Mouse (Mus musculus) frontal cortex, adult (tissue): ENCODE data around the gene Vps16.

Source experiments
- ATAC-seq: cut with Nextera tagmentation; 2 replicates; pipeline ENCODE4 v1.9.2; 2017; ENCODE audit warnings: mild to moderate bottlenecking, moderate library complexity, mixed read lengths; ENCODE audit not compliant: low TSS enrichment

Vps16 gene

DNA sequence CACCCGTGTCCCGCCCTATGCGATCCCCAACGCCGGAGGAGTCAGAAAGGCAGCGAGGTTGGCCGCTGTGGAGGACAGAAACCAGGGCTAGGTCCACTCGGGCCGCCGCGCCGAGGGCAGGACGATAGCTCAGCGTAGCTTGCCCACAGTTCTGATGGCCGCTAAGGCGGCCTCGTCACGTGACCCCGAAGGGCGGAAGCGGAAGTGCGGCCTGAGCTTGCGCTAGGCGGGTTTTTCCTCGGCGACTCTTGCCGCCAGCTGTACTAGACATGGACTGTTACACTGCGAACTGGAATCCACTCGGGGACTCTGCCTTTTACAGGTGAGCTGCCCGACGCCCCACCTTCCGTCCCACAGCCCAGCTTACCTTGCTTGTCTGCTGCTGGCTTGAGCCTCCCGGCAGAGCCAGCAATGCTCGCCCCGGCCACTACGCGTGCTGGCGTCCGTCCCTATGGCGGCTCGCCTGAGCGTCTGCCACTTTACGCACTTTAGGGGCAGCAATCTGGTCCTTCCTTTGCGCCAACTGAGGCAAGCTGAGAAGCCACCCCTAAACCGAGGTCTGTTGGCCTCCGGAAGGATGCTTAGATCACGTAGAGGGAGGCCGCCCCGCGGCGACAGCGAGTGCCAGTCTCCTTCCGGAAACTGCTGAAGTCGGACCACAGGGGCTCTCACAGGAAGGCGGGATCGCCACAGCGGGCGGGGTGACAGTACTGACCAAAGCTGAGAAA lies at the start of gene Vps16, which contains the start of gene Pced1a:
TSS of gene Vps16 (plus strand) at position 214 of the 728 bp plus-strand sequence.
TSS of gene Pced1a (minus strand) at position 576 of the 728 bp plus-strand sequence.
- peak; percentile 87 for ATAC-seq

DNA sequence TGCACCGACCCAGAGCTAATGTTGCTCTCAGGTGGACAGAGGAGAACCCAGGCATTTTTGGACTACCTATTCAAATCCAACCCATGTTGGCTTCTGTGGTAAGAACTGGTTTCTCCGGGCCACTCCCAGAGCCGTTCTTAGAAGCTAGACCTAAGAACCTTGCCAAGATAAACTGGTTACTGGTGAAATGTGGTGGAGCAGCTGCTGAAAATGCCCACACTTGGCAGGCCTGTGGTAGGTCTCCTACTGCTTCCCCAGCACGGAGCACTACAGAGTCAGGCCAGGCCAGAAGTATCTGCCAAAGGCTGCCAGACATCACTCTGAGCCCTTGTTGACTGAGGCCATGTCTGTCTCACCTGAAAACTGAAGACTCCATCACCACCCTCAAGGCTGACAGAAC lies 49.2 kb upstream of the Vps16 start:
- ATAC-seq: no peak

GRCm38 (mm10) chr2:130383205-130383604 lies 40.9 kb upstream of the Vps16 start:
- no peak for ATAC-seq

DNA sequence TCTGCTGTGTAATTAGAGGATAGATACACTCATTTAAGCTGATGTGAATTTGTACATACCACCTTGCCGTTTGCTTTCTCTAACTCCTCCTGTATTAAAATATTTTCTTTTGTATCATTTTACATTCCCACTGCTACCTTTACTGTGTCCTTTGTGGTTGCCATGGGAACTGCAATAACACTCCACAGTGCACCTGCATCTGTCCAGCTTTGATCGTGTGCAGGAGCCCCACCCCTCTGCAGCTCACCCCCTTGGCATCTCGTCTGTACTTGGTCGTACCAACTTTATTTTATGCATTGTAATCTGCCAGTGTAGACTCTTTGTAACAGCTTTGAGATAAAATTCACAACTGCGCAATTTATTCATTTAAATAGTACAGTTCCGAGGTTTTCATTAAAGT lies 40.2 kb upstream of the Vps16 start:
- no peak for ATAC-seq

DNA sequence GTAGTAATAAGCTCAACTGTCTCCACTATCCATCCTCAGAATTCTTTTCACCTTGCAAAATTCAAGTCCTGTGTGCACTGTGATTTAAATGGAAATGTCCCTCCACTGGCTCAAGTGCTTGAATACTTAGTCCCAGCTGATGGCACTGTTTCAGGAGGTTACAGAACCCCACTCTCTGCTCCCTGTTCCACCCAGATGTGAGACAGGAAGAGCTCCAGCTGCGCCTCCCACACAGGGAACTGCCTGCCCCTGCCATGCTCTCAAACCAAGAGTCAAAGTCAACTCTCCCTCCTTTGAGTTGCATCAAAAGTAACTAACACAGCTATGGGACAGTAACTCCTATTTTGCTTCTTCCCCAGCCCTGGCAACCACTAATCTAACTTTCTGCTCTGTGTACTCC lies 37.9 kb upstream of the Vps16 start:
- ATAC-seq: no peak

DNA sequence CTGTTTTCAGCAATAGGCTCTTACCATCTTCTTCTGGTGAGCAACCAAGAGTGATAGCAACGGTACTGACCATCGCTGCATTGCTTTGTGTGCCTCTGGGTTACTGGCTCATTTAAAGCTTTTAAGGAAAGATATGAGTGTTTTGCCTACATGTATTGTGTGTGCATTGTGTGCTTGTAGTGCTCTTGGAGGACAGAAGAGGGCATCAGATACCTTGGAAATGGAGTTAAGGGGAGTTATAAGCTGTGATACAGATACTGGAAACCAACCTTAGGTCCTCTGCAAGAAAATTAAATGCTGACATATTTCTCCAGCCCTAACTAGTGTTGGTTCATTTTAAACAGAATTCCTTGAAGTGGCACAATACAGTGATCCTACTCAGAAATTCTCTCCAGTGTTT lies 35.3 kb upstream of the Vps16 start:
- no peak for ATAC-seq

GRCm38 (mm10) chr2:130390993-130391625 lies 33.0 kb upstream of the Vps16 start:
- ATAC-seq: no peak

DNA sequence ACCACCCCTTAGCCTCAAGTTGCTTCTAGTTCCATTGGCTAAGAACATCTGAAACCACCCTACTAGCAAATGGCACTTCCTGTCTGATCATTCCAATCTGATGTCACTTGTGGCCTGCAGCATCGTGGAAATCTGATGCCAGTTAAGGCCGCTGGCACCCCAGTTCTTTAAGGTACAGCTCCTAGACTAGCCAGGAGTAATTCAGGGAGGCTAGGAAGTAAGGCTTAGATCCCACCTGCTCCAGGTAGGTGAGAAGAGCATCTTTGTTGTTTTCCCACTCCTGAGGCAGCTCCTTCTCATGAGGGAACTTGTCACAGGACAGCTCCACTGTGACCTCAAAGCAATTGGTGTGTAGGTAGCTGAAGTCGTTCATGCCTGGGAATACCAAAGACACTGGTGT lies 31.3 kb upstream of the Vps16 start:
- no peak for ATAC-seq

DNA sequence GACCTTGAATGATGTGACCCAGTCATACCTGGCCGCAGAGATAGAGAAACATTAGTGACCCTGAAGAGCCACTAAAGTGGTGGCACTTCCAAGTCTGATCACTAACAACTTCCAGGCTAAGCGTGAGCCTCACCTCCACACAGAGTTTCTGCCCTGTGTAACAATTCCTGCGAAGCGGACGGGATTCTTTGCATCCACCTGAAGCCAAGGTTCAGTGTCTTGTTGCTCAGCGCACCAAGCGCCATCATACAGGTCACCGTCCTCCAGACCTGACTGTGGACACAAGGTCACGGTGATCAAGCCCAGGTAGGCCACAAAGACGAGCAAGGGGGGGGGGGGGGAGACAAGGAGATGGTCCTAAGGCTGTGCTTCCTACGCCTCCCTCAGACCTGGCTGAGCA lies 28.4 kb upstream of the Vps16 start:
- ATAC-seq: no peak

DNA sequence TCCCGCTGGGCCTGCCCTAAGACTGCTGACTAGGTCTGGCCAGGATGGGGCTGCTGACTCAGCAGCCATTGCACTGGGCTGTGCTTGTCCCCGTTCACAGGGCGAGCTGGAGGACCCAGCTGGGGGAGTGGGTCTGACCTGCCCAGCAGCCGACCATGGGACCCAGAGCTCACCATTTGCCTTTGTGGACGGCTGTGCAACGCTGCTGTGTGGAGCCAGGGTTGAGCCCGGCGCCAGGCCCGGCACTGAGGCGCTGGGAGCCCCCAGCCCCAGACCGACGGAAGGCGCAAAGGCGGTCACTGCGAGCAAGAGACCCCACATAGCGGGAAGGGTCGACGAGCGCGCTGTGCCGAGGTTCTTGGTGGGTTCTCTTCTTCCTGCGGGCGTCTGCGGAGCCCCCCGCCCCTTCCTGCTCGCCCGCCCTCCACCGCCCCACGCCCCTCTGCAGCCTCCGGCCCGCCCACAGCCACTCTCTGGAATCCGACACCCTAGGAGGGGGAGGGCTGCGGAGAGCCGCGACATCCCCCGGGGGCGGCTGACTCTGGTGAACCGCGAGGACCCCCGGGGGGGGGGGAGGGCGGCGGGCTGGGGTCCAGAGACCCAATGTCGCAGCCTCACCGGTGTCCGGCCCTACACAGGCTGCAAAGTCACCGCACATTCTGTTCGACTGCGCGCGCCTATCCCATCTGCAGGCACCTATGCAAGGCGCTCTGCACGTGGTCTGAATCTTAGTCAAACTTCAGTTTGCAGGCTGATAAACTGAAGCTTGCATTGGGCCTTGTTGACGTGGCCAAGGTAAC lies 26.8 kb upstream of the Vps16 start, which contains the start of gene Cpxm1:
TSS of gene Cpxm1 (minus strand) at position 389 of the 800 bp plus-strand sequence.
- peak; percentile 9; the same call in 1 of the 2 replicates for ATAC-seq

GRCm38 (mm10) chr2:130398091-130398490 lies 26.0 kb upstream of the Vps16 start:
- ATAC-seq: peak; percentile 38; the same call in 1 of the 2 replicates

- ATAC-seq: no peak
Observed at GRCm38 (mm10) chr2:130400046-130400445, 24.1 kb upstream of the Vps16 start.

DNA sequence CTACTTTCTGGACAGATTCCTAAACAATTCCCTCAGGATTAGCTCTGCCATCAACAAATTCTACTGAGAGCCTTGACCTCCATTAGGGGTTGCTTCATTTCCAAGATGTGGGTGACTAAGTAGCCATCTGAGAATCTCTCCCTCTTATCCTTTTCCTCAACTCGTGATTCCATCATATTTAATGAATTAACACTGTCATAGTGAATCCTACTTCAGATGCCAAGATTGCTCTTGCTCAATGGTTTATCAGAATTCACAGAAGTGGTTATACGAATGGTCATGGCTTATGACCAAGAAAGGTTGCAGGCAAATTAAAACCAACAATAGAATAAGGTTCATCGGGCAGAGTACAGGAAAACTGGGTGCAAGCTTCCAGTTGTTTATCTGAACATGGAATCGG lies 22.2 kb upstream of the Vps16 start:
- ATAC-seq: no peak

- ATAC-seq: no peak
Observed at GRCm38 (mm10) chr2:130404939-130405338, 19.2 kb upstream of the Vps16 start, which contains the start of the genes Gm28372 and 1700020A23Rik. Gene Gm28372, plus strand, starts transcription at chr2:130405239. Gene 1700020A23Rik, plus strand, starts transcription at chr2:130405259.

GRCm38 (mm10) chr2:130406178-130406577 lies 18.0 kb upstream of the Vps16 start, which contains the start of gene Tmem239:
Gene Tmem239, plus strand, starts transcription at chr2:130406478.
- no peak for ATAC-seq

- ATAC-seq: no peak
Observed at GRCm38 (mm10) chr2:130408194-130408593, 15.9 kb upstream of the Vps16 start.

GRCm38 (mm10) chr2:130411558-130412495 lies 12.3 kb upstream of the Vps16 start:
- ATAC-seq: peak; percentile 93

DNA sequence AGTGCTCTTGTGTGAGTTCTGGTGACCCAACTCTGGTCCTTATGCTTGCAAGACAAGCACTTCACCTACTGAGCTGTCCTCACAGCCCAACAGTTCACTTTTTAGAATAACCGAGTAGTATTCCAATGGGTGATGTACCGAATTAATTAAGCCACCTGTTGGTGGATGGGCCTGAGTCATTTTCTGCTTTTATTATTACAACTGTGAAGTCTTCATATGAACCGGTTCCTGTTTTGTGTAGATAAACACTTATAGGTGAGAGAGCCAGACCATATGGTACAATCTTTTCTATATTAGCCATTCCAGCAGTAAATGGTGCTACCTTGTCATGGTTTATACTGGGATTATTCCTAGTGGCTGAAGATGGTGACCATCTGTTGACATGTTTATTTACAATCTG lies 11.4 kb upstream of the Vps16 start:
- ATAC-seq: no peak

DNA sequence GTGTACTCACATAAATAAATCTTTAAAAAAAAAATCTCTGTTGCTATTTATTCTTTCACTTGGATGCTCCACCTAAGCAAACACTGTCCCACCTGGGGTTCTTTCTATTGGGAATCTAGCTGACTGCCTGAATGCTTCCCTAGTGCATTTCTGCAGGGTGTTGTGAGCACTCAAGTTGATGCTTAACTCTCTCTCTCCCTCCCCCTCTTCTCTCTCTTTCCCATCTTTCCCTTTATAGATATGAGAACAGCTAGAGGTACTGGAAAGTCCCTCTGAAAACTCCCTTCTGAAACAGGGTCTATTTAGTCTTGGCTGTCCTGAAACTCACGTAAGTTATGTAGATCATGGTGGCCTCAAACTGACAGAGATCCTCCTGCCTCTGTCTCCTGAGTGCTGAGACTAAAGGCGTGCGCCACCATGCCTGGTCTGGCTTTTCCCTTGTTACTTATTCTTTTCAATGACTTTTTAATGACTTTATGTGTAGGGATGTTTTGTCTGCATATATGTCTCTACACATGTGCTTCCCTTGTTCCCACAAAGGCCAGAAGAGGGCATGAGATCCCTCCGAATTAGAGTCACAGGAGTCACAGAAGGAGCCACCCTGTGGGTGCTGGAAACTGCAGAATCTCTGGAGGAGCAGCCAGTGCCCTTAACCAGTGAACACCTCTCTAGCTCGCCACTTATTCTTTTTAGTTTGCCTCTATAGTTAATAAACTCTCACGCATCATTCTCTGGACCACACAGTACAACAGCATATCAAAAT lies 9.9 kb upstream of the Vps16 start:
- no peak for ATAC-seq
